Mouse (Mus musculus) testis, adult 2 months (tissue): ENCODE measurements around the gene Kndc1.

Source experiments
- CTCF ChIP-seq: fragments of 200-500 bp; IDR thresholded peaks from 2 replicates; pipeline ENCODE4 v1.5.1; 2012; ENCODE audit warnings: low read depth, mild to moderate bottlenecking, inconsistent platforms, low read length, moderate library complexity; ENCODE audit not compliant: control insufficient read depth, insufficient read depth, insufficient replicate concordance
- POLR2A ChIP-seq: fragments of 200-500 bp; IDR thresholded peaks from 2 replicates; pipeline ENCODE4 v1.6.1; 2012; ENCODE audit warnings: low read depth, mild to moderate bottlenecking, inconsistent platforms, low read length, moderate library complexity; ENCODE audit not compliant: control insufficient read depth

- peak; percentile 23; the same call in 1 of the 2 replicates for TF ChIP-seq CTCF
- TF ChIP-seq POLR2A = no peak
Measured at GRCm38 (mm10) chr7:139949893-139950282, 55.4 kb downstream of the Kndc1 start.
